Mouse (Mus musculus) heart, adult 2 months (tissue): ENCODE results near the gene Cep295. TPM values are rescaled to one million over a fixed set of nuclear protein-coding genes. Genes with fewer than 3 reads are reported as not detected.
A peak's percentile ranks its signal among the peaks of the same experiment; 100 is the strongest.

Source experiments
- DNase-seq, 2 experiments: peaks; one replicate each; pipeline ENCODE4 v3.0.0; 2021
- H3K27ac ChIP-seq: fragments of 200-600 bp; 2 replicates; pipeline ENCODE4 v1.8.1; 2022
- H3K27me3 ChIP-seq: fragments of 200-500 bp; 2 replicates; pipeline ENCODE4 v1.6.1; 2012; ENCODE audit warnings: mild to moderate bottlenecking, low read length, inconsistent platforms, mixed read lengths; ENCODE audit not compliant: control insufficient read depth, insufficient read depth
- H3K36me3 ChIP-seq: fragments of 200-500 bp; 2 replicates; pipeline ENCODE4 v1.6.1; 2012; ENCODE audit warnings: low read length, inconsistent platforms; ENCODE audit not compliant: control insufficient read depth, insufficient read depth
- H3K4me1 ChIP-seq: fragments of 200-500 bp; 2 replicates; pipeline ENCODE4 v1.6.1; 2011; ENCODE audit warnings: low read length; ENCODE audit not compliant: control insufficient read depth, insufficient read depth
- H3K4me3 ChIP-seq: fragments of 200-600 bp; 2 replicates; pipeline ENCODE4 v1.8.1; 2022
- H3K79me2 ChIP-seq: fragments of 200-500 bp; replicated peaks from 2 replicates; pipeline ENCODE4 v1.6.1; 2012; ENCODE audit warnings: mild to moderate bottlenecking, inconsistent platforms, low read length, moderate library complexity, mixed read lengths; ENCODE audit not compliant: control insufficient read depth, insufficient read depth
- H3K9ac ChIP-seq: fragments of 200-500 bp; 2 replicates; pipeline ENCODE4 v1.6.1; 2012; ENCODE audit warnings: low read depth, mild to moderate bottlenecking, control low read depth, inconsistent platforms, low read length, mixed read lengths
- CTCF ChIP-seq: fragments of 200-600 bp; IDR thresholded peaks from 2 replicates; pipeline ENCODE4 v1.8.1; 2022; ENCODE audit warnings: antibody characterized with exemption, mild to moderate bottlenecking, moderate library complexity
- EP300 ChIP-seq: fragments of 200-500 bp; IDR thresholded peaks from 2 replicates; pipeline ENCODE4 v1.6.1; 2011; ENCODE audit warnings: low read depth, low read length, control low read depth; ENCODE audit not compliant: insufficient read depth
- POLR2A ChIP-seq: fragments of 200-500 bp; IDR thresholded peaks from 2 replicates; pipeline ENCODE4 v1.6.1; 2011; ENCODE audit warnings: mild to moderate bottlenecking, low read depth, low read length, control low read depth; ENCODE audit not compliant: insufficient read depth
- WGBS: fragments of 180-500 bp; shearing (Covaris S2); methylation state at CpG from one replicate; pipeline ENCODE4 v1.1.7; 2018; 5-methylcytosine and 5-hydroxymethylcytosine counted together
- intact Hi-C: fragments of 180-260 bp; cut with DNase I; formaldehyde crosslinking; loops from one replicate; pipeline ENCODE4 v1.15.1; 2025
- polyA plus RNA-seq: library from polyadenylated mRNA; depleted of rRNA; stranded (reverse); fragments of >200 nt; gene quantifications from 2 replicates; pipeline ENCODE4 v1.2.3, GENCODE M21; 2012
- total RNA-seq, 2 experiments: library from RNA; stranded (reverse); gene quantifications; 2 replicates each; pipeline ENCODE4 v1.2.3; 2021

Cep295 gene
- total and polyA plus RNA-seq, 3 experiments: 3.0 to 8.5 (median 5.8) TPM

GRCm38 (mm10) chr9:15366260-15366659 lies 8.7 kb upstream of the Cep295 start:
- H3K4me3 ChIP-seq: no peak overlapping the region
- no peak for DNase-seq
- intact Hi-C loops: loop anchor here (1.0 kb wide), 1 partner anchor 318 kb away; no protein-coding TSS in a partner anchor
- H3K36me3 ChIP-seq: no peaks in the 10 kb centered on the region
- TF ChIP-seq CTCF (no peak), POLR2A (no peak), EP300 (no peak)
- H3K27ac ChIP-seq: no peak overlapping the region
- no peaks in the 10 kb centered on the region for H3K27me3 ChIP-seq
- no peak overlapping the region for H3K9ac ChIP-seq
- no peaks in the 10 kb centered on the region for H3K4me1 ChIP-seq
- no peaks in the 10 kb centered on the region for H3K79me2 ChIP-seq
- whole genome bisulfite sequencing: 60% methylated on average over 2 of the region's 2 CpGs

- 93% methylated on average over 1 of the region's 1 CpGs for WGBS
- Histone ChIP-seq H3K4me1 (no peaks in the 10 kb centered on the region), H3K4me3 (no peak overlapping the region), H3K27ac (no peak overlapping the region), H3K9ac (no peak overlapping the region), H3K27me3 (no peaks in the 10 kb centered on the region), H3K79me2 (no peaks in the 10 kb centered on the region), H3K36me3 (no peaks in the 10 kb centered on the region)
- intact Hi-C loops: loop anchor here (1.0 kb wide), 1 partner anchor 318 kb away; no protein-coding TSS in a partner anchor
- no peak for DNase-seq
- no peak for TF ChIP-seq POLR2A
- TF ChIP-seq EP300: no peak
- peak; percentile 72 for TF ChIP-seq CTCF
Measured at GRCm38 (mm10) chr9:15365856-15366255, 8.3 kb upstream of the Cep295 start.

- no peak overlapping the region for H3K4me3 ChIP-seq
- H3K36me3 ChIP-seq: no peaks in the 10 kb centered on the region
- 65% methylated on average over 1 of the region's 1 CpGs for WGBS
- no peak for DNase-seq
- intact Hi-C loops: loop anchor here (5.0 kb wide), 1 partner anchor 127 kb away; the partner anchor contains the start of gene Smco4
- H3K27ac ChIP-seq: no peak overlapping the region
- no peaks in the 10 kb centered on the region for H3K79me2 ChIP-seq
- TF ChIP-seq EP300: no peak
- TF ChIP-seq CTCF: no peak
- no peak for TF ChIP-seq POLR2A
- H3K27me3 ChIP-seq: no peaks in the 10 kb centered on the region
- no peak overlapping the region for H3K9ac ChIP-seq
- no peaks in the 10 kb centered on the region for H3K4me1 ChIP-seq
Measured at GRCm38 (mm10) chr9:15364843-15365242, 7.3 kb upstream of the Cep295 start.

- H3K4me1 ChIP-seq: no peaks in the 10 kb centered on the region
- no peaks in the 10 kb centered on the region for H3K36me3 ChIP-seq
- WGBS: 2% methylated on average over 9 of the region's 9 CpGs
- H3K4me3 ChIP-seq: peak overlapping the region; percentile 93
- H3K27ac ChIP-seq: peak overlapping the region; percentile 75
- H3K79me2 ChIP-seq: no peaks in the 10 kb centered on the region
- TF ChIP-seq EP300: no peak
- no peak for TF ChIP-seq POLR2A
- no peak for TF ChIP-seq CTCF
- H3K27me3 ChIP-seq: no peaks in the 10 kb centered on the region
- intact Hi-C loops: loop anchor here (2.0 to 5.0 kb wide), 2 partner anchors 50 to 78 kb away; partner anchors contain the start of genes 4931406C07Rik, Med17 and Taf1d
- H3K9ac ChIP-seq: peak overlapping the region; percentile 70
- DNase-seq: no peak
Measured at GRCm38 (mm10) chr9:15356916-15357483, 588 bp downstream of the Cep295 start.

- TF ChIP-seq EP300 (no peak), CTCF (no peak), POLR2A (no peak)
- 80% methylated on average over 2 of the region's 2 CpGs for WGBS
- Histone ChIP-seq H3K4me1 (no peaks in the 10 kb centered on the region), H3K27me3 (no peaks in the 10 kb centered on the region), H3K36me3 (no peaks in the 10 kb centered on the region), H3K4me3 (no peak overlapping the region), H3K27ac (no peak overlapping the region), H3K9ac (no peak overlapping the region), H3K79me2 (no peaks in the 10 kb centered on the region)
- intact Hi-C loops: no loop called here
- no peak for DNase-seq
Measured at GRCm38 (mm10) chr9:15349925-15350324, 7.7 kb downstream of the Cep295 start.

GRCm38 (mm10) chr9:15337776-15338175 lies 19.8 kb downstream of the Cep295 start:
- DNase-seq: no peak
- 89% methylated on average over 4 of the region's 4 CpGs for WGBS
- Histone ChIP-seq H3K27ac (no peak overlapping the region), H3K27me3 (no peaks in the 10 kb centered on the region), H3K36me3 (no peaks in the 10 kb centered on the region; the same call in 1 of the 2 replicates), H3K4me1 (no peaks in the 10 kb centered on the region), H3K4me3 (no peak overlapping the region), H3K79me2 (no peaks in the 10 kb centered on the region), H3K9ac (no peak overlapping the region)
- intact Hi-C loops: no loop called here
- TF ChIP-seq EP300 (no peak), POLR2A (no peak), CTCF (no peak)
